Mouse (Mus musculus): ENCODE measurements around the gene Galnt11.

GRCm38 (mm10) chr5:25275629-25276028 lies 53.9 kb downstream of the Galnt11 start:
- no peak for TF ChIP-seq CTCF (conservative IDR thresholded peaks at IDR 0.05; ENCODE audit: insufficient read depth, insufficient read length, low read depth, low read length)
- TF ChIP-seq POLR2A (IDR thresholded peaks at IDR 0.05; ENCODE audit: low read depth, low read length): no peak
